Mouse (Mus musculus) right cerebral cortex, postnatal 4 days (tissue): ENCODE data around the gene Foxr2.
A peak's percentile ranks its signal among the peaks of the same experiment; 100 is the strongest.

Source experiments
- DNase-seq: peaks from one replicate; pipeline ENCODE4 v3.0.0-alpha.2; 2022

Foxr2 gene

GRCm38 (mm10) chrX:153118486-153118885 is at the start of gene Foxr2:
TSS of gene Foxr2 (plus strand) at chrX:153118786.
- no peak for DNase-seq

- DNase-seq, result no peak
Observed at GRCm38 (mm10) chrX:153119013-153119412, 427 bp downstream of the Foxr2 start.

DNA sequence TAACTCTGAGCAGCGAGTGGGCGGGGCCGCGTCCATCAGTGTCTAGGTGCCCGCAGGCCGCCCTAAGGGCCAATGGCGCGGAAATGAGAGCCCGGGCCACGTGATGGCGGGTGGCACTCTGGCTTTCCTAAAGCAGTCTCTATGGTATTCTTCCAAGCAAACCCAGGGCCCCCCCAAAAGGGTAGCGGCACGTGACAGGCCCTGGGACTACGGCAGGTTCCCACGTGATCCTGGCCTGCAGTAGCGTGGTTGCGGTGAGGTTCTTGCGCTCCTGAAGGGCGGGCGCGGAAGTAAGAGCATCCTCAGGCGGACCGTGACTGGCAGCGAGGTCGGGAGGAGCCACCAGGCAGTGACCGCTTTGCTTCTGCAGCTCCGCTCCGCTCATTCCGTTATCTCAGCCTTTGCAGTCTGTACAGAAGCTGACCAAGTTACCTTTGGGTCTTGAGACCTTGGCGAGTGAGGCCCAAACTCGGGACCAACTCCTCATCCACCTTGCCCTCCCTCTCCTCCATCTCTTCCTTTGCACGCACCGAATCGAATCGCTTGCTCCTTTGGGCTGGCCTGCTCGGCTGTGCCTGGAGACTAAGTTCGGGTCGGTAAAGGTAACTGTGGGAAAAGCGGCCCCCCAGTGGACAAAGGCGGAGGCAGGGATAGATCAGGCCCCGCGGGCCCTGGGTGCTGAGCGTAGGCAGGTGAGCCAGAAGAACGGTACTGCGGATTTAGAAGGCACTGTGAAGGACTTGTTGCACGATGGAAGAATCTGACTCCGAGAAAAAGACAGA is 21.3 kb downstream of the Foxr2 start, which contains the start of gene Rragb:
Gene Rragb (plus strand): TSS at position 248 of the 782 bp plus-strand sequence.
- peak; percentile 62 for DNase-seq

GRCm38 (mm10) chrX:153142656-153143055 is 24.1 kb downstream of the Foxr2 start:
- DNase-seq, result no peak

DNA sequence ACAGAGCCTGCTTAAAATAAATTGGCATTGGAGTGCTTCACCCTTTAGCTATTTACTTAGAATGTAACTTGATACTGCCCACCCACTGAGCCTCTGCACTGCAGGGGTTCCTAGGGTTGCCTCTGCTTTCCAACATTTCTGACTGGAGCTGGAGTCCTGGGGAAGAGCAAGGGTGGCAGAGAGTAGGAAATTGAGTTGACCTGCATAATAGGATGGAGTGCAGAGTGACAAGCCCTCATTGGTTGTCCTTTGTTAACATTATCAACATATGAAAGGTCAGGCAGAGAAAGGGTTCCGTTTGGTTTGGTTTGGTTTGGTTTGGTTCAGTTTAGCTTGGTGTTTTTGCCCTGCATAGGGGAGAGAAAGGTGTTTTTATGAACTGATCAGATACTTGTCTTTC is 33.2 kb downstream of the Foxr2 start:
- DNase-seq, result no peak

- DNase-seq, result peak; percentile 2
Observed at GRCm38 (mm10) chrX:153155322-153155721, 36.7 kb downstream of the Foxr2 start.

GRCm38 (mm10) chrX:153174786-153175185 is 56.2 kb downstream of the Foxr2 start:
- DNase-seq, result peak; percentile 16

GRCm38 (mm10) chrX:153182221-153182620 is 63.6 kb downstream of the Foxr2 start:
- no peak for DNase-seq
